Mouse (Mus musculus) C2C12 (cell line): ENCODE data around the gene Rpl14. TPM values are rescaled to one million over a fixed set of nuclear protein-coding genes. Genes with fewer than 3 reads are reported as not detected.
"Not testable (repeated sequence)": the region's sequence is repeated elsewhere in the genome, so short reads cannot be mapped to it uniquely, and the experiment has no call there.

Experiments used
- H3K27me3 ChIP-seq: one replicate; pipeline ENCODE4 v1.6.1; 2011; ENCODE audit not compliant: control insufficient read depth, insufficient read depth, insufficient read length
- H3K36me3 ChIP-seq: one replicate; pipeline ENCODE4 v1.6.1; 2011; ENCODE audit not compliant: control insufficient read depth, insufficient read depth
- H3K4me3 ChIP-seq: one replicate; pipeline ENCODE4 v1.5.1; 2011; ENCODE audit warnings: mild to moderate bottlenecking, control low read depth; ENCODE audit not compliant: poor library complexity, insufficient read depth, severe bottlenecking
- H3K79me2 ChIP-seq: one replicate; pipeline ENCODE4 v1.6.1; 2011; ENCODE audit not compliant: control insufficient read depth, insufficient read depth
- H3K79me3 ChIP-seq: one replicate; pipeline ENCODE4 v1.6.1; 2011; ENCODE audit warnings: low read depth, control low read depth
- H3ac ChIP-seq: one replicate; pipeline ENCODE3; 2011; ENCODE audit warnings: low read depth; ENCODE audit not compliant: control insufficient read depth, insufficient read length
- CEBPB ChIP-seq: IDR thresholded peaks from one replicate; pipeline ENCODE4 v1.6.1; 2011; ENCODE audit warnings: low read depth, mild to moderate bottlenecking, control low read depth, moderate library complexity
- CTCF ChIP-seq: IDR thresholded peaks from one replicate; pipeline ENCODE4 v1.5.1; 2011; ENCODE audit not compliant: control insufficient read depth, insufficient read depth, insufficient read length
- FOSL1 ChIP-seq: IDR thresholded peaks from one replicate; pipeline ENCODE4 v1.8.0; 2011; ENCODE audit warnings: mild to moderate bottlenecking, low read length; ENCODE audit not compliant: poor library complexity, insufficient read depth, severe bottlenecking
- MAX ChIP-seq: IDR thresholded peaks from one replicate; pipeline ENCODE4 v1.6.1; 2011; ENCODE audit warnings: mild to moderate bottlenecking, control low read depth
- MYOD1 ChIP-seq: IDR thresholded peaks from one replicate; pipeline ENCODE4 v1.6.1; 2011; ENCODE audit warnings: low read depth; ENCODE audit not compliant: control insufficient read depth, insufficient read length
- MYOG ChIP-seq: IDR thresholded peaks from one replicate; pipeline ENCODE4 v1.6.1; 2011; ENCODE audit not compliant: control insufficient read depth, insufficient read length; ENCODE audit errors: extremely low read depth
- USF1 ChIP-seq: IDR thresholded peaks from one replicate; pipeline ENCODE4 v1.6.1; 2011; ENCODE audit warnings: low read depth, mild to moderate bottlenecking, control low read depth, moderate library complexity
- polyA plus RNA-seq: library from polyadenylated mRNA; unstranded; fragments of >200 nt; fragmentation: generic; extraction: Trizol; gene quantifications from one replicate; pipeline ENCODE4 v1.2.1, GENCODE M21; 2012; ENCODE audit warnings: missing spikeins

Rpl14 gene
- polyA plus RNA-seq, 1 experiment = 1,443 TPM

DNA sequence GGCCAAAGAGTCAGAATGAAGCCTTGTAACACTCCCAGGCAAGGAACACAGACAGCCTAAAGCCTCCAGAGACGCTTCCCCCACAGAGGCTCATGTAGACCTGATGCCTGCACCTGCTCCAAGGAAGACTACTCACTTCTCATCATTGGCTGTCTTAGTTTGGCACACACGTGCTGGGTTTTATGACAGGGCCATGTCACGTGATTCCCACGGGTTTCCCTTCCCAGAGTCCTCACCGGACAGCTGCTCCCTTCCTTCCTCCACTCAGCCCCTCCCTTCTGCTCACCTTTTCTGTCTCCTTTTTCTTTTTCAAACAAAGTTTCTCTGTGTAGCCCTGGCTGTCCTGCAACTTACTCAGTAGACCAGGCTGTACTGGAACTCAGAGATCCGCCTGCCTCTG lies 39.2 kb upstream of the Rpl14 start:
- no peaks in the 10 kb centered on the region for H3K79me3 ChIP-seq
- no peaks in the 10 kb centered on the region for H3K27me3 ChIP-seq
- TF ChIP-seq MYOG (no peak), CTCF (no peak), CEBPB (no peak), MYOD1 (no peak), USF1 (no peak), MAX (no peak), FOSL1 (no peak)
- H3K4me3 ChIP-seq = no peak overlapping the region
- no peaks in the 10 kb centered on the region for H3K36me3 ChIP-seq
- H3K79me2 ChIP-seq = no peaks in the 10 kb centered on the region
- no peak overlapping the region for H3ac ChIP-seq

DNA sequence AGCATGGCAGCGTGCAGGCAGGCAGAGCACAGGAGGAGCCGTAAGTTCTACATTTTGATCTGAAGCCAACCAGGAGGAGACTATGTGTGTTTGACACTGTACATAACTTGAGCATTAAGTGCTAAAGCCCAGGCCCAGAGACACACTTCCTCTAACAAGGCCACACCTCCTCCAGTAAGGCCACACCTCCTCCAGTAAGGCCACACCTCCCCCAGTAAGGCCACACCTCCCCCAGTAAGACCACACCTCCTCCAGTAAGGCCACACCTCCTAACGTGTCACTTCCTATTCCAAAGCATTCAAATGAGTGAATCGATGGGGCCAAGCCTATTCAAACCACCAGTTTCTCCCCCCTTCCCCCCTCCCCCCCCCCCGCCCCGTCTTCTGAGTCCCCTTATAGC lies 38.6 kb upstream of the Rpl14 start:
- no peak overlapping the region for H3K4me3 ChIP-seq
- H3K79me2 ChIP-seq = no peaks in the 10 kb centered on the region
- H3K79me3 ChIP-seq = no peaks in the 10 kb centered on the region
- H3ac ChIP-seq = no peak overlapping the region
- no peaks in the 10 kb centered on the region for H3K27me3 ChIP-seq
- H3K36me3 ChIP-seq = no peaks in the 10 kb centered on the region
- no peak for TF ChIP-seq MYOG
- TF ChIP-seq MYOD1 = no peak
- TF ChIP-seq CTCF = no peak
- no peak for TF ChIP-seq FOSL1
- TF ChIP-seq MAX = no peak
- no peak for TF ChIP-seq CEBPB
- TF ChIP-seq USF1 = no peak

GRCm38 (mm10) chr9:120533446-120533950 lies 37.7 kb upstream of the Rpl14 start:
- not testable (repeated sequence) for H3K27me3 ChIP-seq, H3ac ChIP-seq, H3K79me3 ChIP-seq, H3K36me3 ChIP-seq, H3K79me2 ChIP-seq, H3K4me3 ChIP-seq

DNA sequence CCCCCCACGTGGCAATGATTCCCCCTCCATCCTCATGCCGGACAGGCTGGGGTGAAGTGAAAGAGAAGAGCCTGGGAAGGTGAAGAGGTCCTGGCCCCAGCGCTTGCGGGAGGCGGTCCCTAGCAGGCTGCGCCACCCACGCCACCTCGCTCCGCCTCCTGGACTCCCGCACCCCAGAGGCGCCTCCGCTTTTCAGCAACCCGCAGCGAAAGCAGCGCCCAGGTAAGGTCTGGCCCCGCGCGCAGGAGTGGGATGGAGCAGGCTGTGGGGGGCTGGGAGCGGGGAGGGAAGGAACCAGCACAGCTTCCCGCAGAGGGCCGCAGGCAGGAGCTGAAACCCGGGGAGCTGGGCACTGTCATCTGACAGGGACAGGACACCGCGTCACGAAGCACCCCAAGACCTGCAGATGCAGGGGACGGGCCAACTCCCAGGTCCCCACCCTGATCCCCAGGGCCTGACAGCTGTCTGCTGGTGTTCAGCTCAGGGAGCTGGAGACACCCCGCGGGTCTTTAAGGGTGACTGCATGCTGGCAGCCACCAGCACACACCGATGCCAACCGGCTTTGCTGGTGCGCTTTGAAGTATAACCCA lies 31.5 kb upstream of the Rpl14 start, which contains the start of gene Entpd3:
Gene Entpd3, plus strand, starts transcription at position 157 of the 590 bp plus-strand sequence.
- Histone ChIP-seq H3K27me3 (no peaks in the 10 kb centered on the region), H3K79me3 (no peaks in the 10 kb centered on the region), H3K4me3 (no peak within 1 kb of the TSS), H3K36me3 (no peaks in the 10 kb centered on the region), H3ac (no peak within 1 kb of the TSS), H3K79me2 (no peaks in the 10 kb centered on the region)
- TF ChIP-seq USF1 = no peak
- TF ChIP-seq CTCF = no peak
- TF ChIP-seq FOSL1 = no peak
- no peak for TF ChIP-seq MAX
- TF ChIP-seq MYOG = no peak
- no peak for TF ChIP-seq MYOD1
- no peak for TF ChIP-seq CEBPB

- H3K4me3 ChIP-seq = no peak overlapping the region
- no peaks in the 10 kb centered on the region for H3K79me3 ChIP-seq
- H3K27me3 ChIP-seq = no peaks in the 10 kb centered on the region
- H3K79me2 ChIP-seq = no peaks in the 10 kb centered on the region
- no peak for TF ChIP-seq CEBPB
- no peak for TF ChIP-seq MYOD1
- TF ChIP-seq USF1 = no peak
- TF ChIP-seq FOSL1 = no peak
- no peak for TF ChIP-seq CTCF
- TF ChIP-seq MYOG = no peak
- no peak for TF ChIP-seq MAX
- no peak overlapping the region for H3ac ChIP-seq
- H3K36me3 ChIP-seq = no peaks in the 10 kb centered on the region
Observed at GRCm38 (mm10) chr9:120541411-120541810, 29.8 kb upstream of the Rpl14 start.

DNA sequence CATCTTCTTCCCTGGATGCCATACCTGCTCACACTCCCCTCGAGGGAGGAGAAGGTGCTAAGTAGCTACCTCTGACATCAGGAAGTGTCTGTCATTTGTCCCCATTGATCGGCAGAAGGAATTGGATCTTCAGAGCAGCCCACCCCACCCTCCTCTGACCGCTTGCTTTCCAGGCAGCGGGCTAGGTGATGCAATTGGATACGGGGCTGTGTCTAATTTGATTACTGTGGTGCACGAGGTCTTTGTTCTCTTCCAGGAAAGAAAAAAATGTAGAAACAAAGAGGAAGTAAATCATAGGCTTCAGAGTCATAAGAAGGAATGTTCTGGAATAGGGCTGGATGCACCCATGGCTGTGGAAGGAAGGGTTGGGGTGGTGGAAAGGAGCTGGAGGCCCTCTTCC lies 29.0 kb upstream of the Rpl14 start:
- Histone ChIP-seq H3K27me3 (no peaks in the 10 kb centered on the region), H3K4me3 (no peak overlapping the region), H3ac (no peak overlapping the region), H3K79me3 (no peaks in the 10 kb centered on the region), H3K36me3 (no peaks in the 10 kb centered on the region), H3K79me2 (no peaks in the 10 kb centered on the region)
- TF ChIP-seq MYOD1 (no peak), FOSL1 (no peak), CTCF (no peak), MYOG (no peak), CEBPB (no peak), USF1 (no peak), MAX (no peak)
